Mouse (Mus musculus) heart, adult 8-10 months (tissue): Measurements from ENCODE around the gene 5330417H12Rik. TPM values are rescaled to one million over a fixed set of nuclear protein-coding genes. Genes with fewer than 3 reads are reported as not detected.
A peak's percentile ranks its signal among the peaks of the same experiment; 100 is the strongest.

Source experiments
- DNase-seq: peaks from one replicate; pipeline ENCODE4 v3.0.0; 2022; ENCODE audit warnings: low spot score
- total RNA-seq, 4 experiments: library from RNA; stranded (reverse); gene quantifications; 2 replicates each; pipeline ENCODE4 v1.2.4; 2022

Gene 5330417H12Rik
- total RNA-seq: not detected

DNA sequence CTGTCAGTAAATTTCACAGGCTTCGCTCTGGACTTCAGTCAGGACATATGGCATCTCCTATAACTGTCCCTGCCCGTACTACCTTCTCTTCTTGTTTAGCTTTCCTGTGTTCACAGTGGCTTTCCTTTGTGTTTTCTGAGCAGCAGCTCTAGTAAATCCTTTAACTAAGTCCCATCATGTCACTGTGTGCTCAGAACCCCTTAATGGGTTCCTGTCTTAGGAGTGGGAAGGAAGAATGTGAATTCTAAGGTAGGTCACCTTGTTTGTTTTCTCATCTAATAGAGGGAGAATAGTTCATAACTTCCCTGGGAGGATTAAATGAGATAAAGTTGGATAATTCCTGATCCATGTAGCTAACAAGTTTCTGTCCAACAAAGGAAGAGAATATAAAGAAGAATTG lies at the start of gene 5330417H12Rik:
5330417H12Rik (minus strand) TSS at position 101 of the 400 bp plus-strand sequence.
- no peak for DNase-seq

DNA sequence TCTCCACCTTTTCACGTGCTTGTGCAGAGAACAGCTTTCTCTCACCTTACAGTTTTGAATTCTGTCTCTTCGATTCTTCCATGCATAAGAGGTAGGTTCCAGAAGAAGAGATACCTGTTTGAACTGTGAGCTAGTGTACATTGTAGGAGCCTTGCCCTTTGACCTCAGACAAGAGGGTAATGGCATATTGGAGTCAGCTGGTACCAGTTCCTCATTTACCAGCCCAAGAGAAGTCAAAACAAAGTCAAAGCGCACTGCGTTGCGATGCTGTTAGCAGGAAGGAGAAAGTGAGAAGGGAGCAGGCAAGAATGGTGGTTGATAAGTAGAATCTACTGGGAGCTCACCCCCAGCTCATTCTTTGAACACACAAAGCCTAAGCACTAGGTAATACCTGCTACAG lies 43.6 kb upstream of the 5330417H12Rik start:
- DNase-seq: no peak

DNA sequence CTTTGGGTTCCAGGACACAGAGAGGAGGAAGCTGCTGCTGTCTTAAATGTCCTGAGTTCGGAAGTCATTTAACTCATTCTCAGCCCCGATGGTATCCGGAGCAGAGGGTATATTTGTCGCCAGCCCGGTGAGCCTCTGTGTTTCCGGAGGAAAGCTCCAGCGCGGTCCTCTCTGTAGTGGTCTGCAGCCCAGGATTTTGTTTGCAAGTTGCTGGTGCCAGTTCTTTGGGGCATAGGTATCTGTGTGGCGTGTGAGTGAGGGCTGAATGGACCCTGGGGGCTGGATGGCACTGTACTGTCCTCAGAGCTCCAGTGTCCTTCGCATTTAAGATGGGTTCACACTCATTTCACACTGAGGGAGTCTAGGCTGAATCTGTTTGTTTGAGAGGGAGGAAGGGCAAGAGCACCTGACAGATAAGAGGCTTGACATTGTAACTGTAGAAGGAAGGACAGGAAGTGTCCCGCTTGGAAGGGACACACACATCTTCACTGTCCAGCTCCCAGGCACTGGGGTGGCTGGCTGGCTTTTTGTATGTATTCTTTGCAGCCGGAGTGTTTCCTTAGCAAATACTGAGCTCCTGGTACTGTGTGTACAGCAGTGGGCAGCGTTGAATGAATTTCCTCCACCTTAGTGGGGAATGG lies 41.4 kb upstream of the 5330417H12Rik start:
- DNase-seq: peak; percentile 46

DNA sequence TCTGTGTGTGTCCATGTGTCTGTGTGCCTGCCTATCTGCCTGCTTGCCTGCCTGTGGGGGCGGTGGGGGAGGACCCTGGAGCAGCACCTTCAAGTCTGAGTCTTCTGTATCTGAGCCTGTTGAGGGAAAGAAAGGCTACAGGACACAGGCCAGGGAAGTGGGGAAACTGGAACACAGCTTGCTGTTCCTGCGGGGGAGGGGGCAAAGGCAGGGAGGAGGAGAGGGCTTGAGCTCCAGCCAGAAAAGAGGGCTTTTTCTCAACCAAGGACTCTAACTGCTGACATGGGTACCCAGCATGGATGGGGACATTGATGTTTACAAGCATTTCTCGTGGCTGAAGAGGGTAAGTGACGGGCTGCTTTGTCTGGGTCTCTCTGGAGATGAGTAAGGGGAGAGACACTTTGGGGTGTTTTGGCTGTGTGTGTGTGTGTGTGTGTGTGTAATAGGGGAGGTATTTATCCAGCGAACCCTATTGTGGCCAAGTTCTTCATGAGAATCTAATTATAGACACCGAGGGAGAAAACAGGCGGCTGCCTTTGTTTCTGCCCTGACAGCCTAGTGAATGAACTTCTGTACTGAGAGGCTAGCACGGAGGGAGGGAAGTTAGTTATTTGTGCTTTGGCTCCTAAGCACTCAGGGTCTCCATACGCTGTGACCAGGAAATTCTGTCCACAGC lies 40.8 kb upstream of the 5330417H12Rik start:
- DNase-seq: peak; percentile 53

DNA sequence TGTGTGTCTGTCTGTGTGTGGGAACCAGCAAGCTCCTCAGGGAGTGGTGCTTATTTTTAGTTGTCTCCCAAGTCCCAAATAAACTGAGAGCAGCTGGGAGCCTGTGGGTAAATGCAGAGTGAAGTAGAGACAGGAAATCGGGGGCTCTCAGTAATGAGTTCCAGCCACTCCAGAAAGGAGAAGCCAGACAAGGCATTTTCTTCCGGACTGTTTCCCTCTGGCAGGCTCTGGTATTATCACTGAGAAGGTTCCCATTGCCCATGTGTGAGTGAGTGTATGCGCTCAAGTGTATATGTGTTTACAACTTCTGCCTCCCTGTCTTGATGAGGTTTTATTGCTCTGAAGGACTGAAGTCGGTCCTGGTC lies 40.2 kb upstream of the 5330417H12Rik start:
- peak; percentile 29 for DNase-seq

DNA sequence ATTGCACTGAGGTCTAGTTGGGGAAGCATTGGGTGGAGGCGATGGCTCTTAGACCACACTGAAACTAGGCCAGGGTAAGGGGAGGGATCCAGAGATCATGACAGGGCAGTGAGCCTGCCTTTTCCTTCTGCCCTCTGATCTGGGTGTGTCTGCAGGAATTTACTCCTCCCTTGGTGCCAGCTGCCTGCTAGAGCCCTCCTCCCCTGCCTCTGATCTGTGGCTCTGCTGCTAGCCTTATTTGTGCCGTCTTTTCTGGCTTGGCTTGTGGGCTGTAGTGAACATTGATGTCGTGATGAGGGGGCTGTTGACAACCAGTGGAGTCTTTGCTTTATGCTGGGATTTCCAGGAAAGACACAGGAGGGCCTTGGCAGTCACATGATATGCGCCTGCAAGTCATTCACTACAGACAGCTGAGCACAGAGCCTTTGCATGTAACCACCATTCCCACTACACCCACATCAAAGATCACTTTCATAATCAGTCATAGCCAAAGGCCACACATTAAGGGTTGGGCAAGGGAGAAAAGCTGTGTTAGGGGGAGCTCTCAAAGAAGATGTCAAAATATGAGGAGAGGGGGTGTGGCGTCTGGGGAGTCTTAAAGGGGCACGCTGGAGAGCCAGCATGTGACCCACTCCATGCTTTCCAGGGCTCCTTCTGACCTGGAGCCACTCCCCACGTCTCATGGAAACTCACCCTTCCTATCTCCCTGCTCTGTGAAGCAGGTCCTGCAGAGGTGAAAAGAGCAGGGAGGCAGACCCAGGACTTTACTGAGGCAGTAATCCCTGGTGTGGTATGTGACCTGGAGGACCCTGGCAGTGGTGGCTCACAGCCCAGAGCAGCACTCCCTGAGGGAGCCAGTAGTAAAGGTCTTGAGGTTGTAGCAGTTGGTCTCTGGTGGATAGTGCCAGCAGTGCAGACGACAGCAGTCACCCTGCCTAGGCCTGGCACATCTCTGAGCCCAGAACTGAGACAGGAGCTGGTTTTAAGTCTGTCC lies 39.4 kb upstream of the 5330417H12Rik start:
- peak; percentile 22 for DNase-seq

DNA sequence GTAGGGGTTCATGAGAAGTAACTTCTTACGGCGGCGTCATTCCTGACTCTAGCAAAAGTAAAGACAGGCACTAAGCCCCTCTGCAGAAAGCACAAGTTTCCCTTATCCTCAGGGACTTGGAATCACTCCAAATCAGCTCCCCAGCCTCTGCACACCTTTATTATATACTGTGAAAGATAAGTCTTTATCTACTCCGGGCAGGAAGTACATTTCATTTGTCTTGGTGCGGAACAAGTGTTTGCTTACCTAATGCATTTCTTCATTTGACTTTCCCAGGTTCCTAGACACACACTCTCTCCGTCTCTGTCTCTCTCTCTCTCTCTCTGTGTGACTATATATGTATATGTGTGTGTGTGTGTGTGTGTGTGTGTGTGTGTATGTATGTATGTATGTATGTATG lies 38.7 kb upstream of the 5330417H12Rik start:
- DNase-seq: no peak

DNA sequence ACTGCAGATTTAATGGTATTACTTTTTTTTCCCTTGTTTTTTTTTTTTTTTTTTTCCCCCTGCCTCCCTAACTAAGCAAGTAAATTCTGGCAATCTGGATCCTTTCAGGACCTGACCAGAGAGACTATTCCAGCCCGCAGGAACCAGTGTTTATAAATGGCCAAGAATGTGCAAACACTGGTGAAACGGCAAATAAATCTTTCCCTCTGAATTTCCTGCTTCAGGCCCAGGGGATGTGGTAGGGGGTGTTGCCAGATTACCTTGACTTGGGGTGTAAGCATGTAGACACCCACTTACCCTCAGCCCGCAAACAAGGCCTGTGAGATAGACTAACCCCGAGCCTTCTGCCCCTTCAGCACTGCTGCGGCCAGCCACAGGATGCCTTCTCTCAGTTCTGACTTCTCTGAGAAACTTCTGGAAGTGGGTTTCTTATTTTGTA lies 36.9 kb upstream of the 5330417H12Rik start:
- no peak for DNase-seq

DNA sequence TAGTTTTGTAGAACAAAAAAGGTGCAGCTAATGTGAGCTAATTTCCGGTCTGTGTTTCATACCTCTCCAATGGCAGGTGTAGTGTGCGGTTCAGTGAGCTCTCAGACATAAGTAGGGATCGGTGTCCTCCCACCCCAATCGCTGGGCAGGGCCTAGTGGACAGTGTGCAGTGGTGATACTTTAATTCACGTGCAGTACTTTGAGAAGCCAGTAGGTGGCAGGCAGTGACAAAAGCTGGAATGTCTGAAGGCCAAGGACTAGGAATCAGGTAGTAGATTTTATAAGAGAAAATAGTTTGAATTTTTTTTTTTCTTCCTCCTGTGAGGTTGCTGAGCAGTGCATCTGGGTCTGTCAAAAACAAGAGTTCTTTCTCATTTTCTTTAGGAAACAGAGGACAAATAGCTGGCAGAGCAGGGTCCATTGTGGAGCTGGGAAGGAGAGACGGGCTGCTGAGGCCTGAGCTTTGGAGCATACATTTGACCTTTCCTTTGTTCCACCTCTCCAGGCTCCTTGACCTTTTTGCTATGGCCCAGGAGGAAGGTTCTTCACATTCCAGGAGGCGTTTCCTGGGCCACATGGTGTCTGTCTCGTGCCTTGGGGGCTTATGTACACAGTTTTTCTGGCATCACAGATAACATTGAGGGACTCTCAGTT lies 36.4 kb upstream of the 5330417H12Rik start:
- DNase-seq: peak; percentile 66

DNA sequence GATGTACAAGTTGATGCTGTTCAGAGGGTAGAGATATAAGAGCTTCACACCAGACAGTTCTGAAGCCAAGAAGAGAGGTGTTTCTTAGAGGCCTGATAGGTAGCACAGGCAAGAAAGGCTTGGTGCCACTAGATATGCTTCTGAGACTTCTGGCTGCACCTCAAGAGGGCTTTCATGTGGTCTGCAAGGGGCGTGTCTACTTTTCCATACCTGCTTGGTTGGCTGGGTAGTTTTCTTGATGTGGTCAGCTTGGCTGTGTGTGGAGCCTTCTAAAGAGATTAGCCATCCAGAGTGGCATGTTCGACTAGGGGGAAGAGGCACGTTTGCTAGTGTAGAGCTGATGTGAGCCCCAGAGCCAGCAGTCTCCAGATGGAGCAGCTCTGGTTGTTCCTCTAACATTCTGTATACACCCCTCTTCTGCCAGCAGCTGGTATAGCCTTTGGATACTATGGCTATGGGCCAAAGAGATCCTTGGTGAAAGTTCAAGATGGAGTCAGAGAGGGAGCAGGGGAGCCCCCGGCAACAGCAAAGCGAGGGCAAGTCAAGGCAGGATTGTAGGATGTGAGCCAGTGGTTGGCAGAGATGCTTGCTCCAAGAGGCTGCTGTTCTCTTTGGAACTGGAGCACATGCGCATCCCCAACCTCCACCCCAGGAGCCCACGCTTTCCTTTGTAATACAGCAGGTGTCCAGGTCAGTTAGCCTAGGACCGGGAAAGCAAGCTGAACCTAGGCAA lies 34.4 kb upstream of the 5330417H12Rik start:
- DNase-seq: no peak

DNA sequence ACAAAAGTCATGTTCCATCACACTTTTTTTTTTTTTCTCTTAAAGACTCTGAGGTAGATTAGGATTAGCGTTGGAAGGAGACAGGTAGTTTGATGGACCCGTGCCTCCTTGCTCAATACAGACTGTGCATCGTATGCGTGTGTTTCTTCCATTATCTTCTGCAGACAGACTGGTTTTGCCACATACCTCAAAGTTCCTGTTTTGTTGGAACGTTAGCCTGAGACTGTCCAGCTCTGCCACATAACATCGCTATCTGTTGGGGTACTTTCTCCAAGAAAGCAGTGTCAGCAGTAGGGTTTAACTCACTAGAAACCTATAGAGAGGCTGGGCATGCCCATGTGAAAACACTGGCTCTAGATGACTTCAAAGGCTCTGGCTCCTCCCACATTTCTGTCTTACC lies 31.5 kb upstream of the 5330417H12Rik start:
- DNase-seq: no peak

DNA sequence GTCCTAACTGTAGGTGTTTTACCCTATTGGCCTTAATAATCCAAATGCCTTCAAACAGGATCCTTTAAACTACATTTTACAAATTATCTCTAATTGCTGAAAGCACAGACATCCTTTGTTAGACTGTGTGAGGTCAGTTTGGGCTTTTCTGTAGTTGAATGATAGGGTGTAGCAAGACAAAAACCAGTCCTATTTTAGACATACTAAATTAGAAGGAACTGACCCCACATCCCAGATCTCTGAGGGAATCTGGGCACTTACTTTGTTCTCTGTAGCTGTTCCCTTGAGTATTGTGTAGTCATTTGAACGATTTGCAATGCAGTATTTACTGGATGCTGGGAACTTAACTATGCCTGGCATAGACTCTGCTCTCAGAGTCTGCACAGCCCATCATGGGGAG lies 26.9 kb upstream of the 5330417H12Rik start:
- no peak for DNase-seq

DNA sequence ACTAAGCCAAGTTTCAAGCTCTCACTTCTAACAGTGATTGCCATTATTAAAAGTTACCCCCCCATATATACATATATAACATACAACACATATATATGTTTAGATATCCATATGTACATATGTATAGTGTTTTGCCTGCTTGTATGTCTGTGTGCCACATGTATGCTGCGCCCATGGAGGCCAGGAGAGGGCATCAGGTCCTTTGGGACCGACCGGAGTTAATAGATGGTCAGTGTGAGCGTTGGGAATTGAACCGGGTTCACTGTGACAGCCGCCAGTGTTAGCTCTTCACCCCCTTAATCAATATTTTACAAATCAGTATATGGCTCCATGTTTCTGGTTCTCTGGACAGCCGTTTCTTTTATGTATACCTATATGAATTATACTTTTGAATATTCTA lies 25.0 kb upstream of the 5330417H12Rik start:
- no peak for DNase-seq

DNA sequence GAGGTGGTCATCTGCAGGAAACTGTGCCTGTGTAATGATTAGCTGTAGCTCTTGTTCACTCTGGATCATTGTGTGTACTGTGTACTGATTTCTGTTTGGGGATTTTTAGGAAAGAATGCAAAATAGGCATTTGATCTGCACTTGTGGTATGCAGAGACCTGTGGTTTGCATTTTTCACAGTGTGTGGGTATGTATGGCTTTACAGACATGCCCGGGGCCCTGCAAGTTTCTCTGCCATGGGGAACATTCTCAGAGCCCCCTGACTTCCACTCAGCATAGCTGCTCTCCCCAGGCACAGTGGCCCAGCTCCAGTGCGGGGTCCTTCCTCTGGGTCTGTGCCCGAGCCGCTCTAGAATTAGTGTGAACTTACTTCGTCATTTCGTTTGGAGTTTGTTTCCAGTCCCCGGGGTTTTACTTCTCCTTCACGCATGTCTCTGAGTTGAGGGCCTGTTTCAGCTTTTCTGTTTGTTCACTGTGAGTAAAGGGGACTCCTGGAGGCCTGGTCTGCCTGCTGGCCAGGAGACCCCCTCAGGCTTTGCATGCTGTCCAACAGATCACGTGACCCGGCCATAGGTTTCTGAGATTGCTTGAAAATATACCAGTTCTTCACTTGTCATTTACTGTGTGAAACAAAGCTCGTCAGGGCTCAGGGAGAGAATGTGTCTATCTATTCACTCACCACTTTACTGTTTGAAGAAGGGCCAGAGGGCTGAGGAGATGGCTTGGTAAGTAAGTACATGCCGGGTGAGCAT lies 24.2 kb upstream of the 5330417H12Rik start:
- DNase-seq: no peak

DNA sequence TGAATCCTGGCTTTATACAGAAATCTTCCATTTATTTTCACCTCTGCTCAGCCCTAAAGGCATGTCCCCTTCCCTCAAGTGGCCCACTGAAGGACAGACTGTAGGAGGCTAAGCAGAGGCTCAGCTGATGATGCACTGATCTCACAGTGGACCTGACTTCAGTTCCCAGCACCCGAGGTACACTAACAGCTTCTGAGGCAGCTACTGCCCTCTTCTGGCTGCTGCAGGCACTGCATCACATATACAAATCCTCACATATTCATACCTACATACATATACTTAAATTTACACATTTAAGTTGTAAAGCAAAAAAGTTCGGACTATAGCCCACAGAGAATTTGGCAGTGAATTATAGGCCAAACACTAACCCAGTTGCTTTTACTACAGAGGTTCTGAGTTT lies 20.0 kb upstream of the 5330417H12Rik start:
- DNase-seq: no peak

DNA sequence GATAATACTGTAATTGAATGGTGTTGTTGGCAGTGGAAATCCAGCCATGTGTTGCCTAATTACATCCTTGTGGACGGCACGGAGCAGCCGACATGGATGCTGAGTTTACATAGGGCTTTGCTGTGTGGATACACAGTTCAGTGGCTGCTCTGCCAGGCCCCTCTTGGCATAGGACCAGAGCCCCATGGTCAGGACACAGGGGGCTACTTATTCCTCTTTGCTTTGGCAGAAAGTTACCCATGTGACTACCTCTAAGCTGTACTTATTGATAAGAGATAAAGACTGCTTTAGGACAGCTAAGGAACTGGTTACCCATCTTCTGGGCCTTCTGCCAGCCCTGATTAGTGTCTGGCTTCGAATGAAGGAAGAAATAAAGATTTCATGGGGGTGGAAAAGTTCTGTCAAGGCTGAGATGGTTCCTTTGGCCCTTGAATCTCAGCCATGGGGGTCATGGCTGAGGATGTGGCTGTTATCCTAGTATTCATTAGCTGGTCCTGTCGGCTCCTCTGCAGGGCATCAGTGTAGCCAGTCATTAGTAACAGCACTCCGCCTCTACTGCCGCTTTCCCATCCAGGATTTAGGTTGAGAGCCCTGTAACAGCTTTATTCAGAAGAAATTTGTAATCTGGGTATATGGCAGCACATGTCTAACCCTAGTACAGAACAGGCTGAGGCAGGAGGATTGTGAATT lies 17.8 kb upstream of the 5330417H12Rik start:
- no peak for DNase-seq

DNA sequence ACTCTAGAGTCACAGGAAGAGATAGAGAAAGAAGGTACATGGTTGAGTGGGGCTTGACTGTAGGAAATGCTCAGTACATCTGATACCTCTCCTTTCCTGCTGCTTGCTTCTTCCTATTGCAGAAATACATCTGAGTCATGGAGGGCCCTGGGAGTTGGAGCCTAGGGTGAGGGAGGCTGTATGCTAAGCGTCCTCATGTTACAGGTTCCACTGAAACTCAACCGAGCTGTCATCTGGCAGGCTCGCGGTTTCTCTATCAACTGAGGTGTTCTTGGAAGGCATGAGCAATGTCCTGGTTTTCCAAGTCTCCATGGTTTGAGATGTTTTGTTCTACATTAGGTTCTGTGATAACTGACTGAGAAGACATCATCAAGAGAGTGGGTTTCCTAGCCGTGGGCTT lies 13.1 kb upstream of the 5330417H12Rik start:
- DNase-seq: no peak

DNA sequence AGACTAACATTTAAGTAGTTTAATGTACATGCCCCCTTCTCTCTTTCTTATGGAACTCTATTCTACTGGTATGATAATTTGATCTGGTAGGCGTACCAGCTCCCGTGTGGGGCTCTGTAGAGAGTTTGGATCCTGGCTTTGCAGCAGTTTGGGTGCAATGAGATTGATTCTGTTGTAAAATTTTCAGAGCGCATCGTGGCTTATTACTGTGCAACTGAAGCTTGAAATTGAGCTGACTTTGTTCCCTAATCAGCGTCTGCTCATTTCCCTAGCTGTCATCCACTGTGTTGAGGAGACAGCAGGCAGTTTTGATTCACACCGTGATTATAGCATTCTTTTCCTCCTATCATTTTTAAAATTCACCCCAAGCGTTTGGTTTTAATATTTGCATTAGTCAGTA lies 12.4 kb upstream of the 5330417H12Rik start:
- no peak for DNase-seq

DNA sequence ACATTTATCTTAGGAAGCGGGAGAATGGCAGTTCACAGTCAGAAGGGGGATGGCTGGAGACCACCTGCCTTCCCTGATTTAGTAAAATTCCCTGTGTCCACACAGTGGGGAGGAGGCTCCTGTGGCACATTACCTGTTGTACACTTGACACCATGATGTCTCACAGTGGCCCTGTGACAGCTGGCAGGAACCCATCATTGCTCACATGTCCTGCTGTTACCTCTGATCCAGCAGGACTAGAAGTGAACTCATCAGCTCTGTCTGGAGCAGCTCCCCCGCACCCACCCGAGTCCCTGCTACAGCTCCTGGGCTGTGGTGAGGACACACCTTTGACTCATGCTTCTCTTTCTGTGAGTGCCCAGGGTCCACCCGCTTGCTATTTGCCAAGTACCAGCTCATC lies 8.2 kb upstream of the 5330417H12Rik start:
- no peak for DNase-seq

DNA sequence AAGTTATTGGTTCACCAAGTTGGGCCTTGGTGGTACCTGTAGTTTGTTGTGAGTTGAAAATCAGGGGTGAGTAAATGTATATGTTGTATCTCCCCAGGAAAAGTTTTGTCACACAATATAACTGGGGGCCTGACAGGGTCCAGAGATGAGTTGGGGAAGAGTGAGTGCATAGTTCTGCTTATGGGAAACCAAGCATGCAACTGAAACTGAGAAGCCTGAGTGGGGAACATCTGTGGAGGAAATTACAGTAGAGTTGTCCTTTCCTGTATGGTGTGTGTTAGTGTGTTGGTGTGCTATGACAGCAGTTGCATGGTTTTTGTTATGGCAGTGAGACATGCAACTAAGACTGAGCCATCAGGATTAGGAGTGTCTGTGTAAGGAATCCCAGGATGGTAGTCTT lies 3.4 kb upstream of the 5330417H12Rik start:
- DNase-seq: no peak
